Mouse (Mus musculus) gastrocnemius, postnatal 25 days (tissue): ENCODE data around the gene Hpse2. TPM values are rescaled to one million over a fixed set of nuclear protein-coding genes. Genes with fewer than 3 reads are reported as not detected.

Experiments used
- DNase-seq: peaks from one replicate; pipeline ENCODE4 v3.0.0; 2022
- total RNA-seq, 2 experiments: library from RNA; stranded (reverse); gene quantifications; 1 replicate in 1 of 2; 2 replicates in 1 of 2; pipeline ENCODE4 v1.2.3; 2021

Hpse2 gene
- total RNA-seq, 2 experiments from 2014 or later = 0.80 TPM; not detected in 1

DNA sequence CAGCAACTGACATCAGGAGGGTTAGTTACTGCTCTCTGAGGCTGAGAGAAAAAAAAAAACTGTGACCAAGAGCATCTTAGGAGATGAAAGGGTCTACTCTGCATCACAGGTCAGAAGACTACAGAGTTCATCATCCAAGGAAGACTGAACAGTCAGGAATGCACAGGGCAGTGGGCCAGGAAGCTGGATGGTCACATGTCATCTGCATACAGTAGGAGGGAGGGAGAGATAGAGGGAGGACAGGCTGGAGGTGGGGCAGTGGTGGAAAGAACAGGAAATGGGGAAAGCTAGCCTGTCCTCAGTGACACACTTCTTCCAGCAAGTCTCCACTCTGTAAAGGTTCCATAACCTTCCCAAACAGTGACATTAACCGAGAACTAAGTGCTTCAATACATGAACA, 423.0 kb downstream of the Hpse2 start:
- DNase-seq = no peak

DNA sequence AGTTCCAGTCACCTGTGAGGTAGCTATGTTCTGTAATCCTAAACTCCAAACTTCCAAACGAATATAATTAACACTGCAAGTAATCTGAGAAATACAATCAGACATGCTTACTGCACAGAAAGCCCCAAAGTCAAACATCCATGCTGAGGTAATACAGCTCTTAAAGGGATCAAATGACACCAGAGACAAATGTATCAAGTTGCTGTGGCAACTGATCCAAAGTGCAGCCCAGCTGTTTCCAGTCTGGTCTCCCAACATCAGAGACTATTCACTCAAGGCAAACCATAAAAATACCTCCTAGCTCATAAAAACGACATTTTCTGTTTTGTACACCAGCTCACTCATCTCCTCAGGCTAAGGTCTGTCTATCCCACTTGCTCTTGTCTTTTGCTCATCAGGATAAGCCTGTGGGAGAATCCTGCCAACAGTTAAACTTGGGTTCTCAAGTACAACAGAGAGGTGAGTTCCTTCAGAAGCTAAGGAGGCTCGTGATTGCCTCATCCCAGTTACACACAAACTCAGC, 440.0 kb downstream of the Hpse2 start:
- no peak for DNase-seq

DNA sequence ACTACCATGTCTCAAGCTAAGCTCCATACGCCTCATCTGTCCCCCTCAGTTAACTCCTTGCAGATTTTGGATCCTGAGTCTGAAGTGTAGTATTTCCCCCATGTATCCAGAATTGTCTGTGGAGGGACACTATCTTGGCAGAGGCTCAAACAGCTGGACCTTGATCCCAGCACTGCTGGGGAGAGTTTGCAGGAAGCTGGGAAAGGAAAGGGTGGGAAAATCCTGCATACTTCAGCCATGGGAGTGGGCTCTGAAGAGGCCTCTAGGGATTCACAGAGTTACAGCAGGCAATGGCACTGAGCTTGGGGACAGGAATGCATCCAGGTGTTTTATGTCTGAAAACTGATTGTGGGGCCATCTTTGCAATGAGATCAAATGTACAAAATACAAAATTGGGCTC, 450.6 kb downstream of the Hpse2 start:
- DNase-seq = no peak

DNA sequence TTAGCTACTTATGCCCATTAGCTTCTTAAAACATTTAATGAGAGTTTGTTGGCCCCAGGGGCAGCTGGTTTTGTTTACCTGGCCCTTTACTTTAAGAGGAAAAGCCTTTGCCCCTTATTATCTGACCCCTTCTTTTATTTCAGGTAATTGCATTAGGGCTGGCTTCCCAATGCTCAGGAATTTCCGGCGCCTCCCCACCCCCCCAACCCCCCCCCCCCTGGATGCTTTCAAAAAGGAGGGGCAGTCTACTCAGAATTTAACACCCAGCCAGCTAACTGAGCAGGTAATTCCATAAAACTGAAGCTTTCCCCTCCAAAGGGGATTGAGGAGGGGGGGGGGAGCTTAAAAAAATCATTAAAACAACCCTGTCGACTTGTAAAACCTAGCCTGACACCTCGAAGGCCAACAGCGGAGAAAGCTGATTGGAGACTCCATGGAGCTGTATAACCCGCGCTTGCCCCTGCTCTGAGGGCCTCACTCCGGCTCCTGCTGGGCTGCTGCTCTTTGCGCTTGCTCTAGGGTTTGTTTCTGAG, 451.4 kb downstream of the Hpse2 start:
- DNase-seq = no peak

DNA sequence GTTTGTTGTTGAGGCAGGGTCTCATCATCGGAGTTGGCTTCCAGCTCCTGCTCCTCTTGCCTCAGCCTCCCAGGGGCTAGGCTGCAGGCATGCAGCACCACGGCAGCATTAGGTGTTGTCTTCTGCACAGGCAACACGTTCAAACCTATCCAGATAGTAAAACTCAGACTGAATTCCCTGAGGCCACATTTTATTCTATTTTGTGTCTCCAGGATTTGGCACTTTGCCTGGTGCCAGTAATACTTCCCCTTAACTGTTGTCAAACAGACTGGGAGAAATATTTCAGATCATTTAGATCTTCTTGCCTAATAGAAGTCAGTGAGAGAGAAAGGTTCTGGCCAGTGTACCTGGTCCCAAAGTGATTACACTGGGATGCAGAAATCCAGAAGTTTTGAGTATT, 458.5 kb downstream of the Hpse2 start:
- DNase-seq = no peak

DNA sequence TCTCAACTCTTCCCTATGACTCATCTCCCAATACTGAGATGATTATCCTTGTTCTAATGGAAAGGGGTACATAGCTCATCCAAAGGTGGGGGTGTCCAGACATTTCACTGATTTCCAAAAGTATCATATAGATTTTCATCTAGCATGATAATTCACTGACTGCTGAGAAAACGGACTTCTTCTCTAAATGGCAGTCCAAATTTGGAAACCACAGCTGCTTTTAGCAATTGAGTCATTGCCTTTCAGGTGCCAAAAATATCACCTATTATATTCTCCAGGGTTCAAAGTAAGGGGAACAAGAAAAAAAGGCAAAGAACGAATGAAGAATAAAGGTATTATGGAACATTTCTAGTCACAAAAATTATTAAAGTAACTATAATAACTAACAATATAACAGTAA, 459.9 kb downstream of the Hpse2 start:
- DNase-seq = no peak

DNA sequence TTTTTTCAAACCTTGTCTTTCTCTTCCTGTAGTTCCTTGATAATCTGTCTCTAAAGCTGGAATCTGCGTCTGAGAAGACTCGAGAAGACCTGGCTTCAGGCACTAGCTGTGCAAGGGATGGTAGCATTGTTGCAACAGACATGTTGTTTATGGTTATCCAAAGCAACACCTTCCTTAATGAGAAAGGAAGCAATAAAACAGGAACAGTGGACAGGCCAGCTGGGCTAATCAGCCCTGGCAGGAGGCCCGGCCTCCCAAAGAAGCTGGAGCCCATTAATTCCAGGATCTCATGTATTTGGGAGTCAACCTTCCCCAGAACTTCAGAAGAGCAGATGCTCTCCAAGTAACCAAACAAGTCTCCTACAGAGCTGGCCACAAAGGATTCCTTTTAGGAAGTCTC, 465.5 kb downstream of the Hpse2 start:
- no peak for DNase-seq

DNA sequence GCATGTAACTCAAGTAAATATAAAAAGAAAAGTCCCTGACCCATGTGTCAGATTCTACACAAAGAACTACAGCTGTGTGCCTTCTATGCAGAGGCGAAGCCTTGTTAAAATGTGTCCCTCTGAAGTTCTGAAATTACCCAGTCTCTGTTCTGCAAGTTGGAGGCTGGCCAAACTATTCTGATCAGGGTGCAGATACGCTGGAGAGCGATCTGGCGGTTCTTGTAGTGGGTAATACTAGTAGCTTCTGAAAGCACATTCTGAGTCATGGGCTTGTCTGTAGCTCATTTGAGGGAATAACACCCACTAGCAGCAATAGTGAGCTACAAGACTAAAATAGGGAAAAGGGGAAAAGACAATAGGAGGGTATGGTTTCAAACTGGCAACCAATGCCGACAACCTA, 474.5 kb downstream of the Hpse2 start:
- DNase-seq = no peak

DNA sequence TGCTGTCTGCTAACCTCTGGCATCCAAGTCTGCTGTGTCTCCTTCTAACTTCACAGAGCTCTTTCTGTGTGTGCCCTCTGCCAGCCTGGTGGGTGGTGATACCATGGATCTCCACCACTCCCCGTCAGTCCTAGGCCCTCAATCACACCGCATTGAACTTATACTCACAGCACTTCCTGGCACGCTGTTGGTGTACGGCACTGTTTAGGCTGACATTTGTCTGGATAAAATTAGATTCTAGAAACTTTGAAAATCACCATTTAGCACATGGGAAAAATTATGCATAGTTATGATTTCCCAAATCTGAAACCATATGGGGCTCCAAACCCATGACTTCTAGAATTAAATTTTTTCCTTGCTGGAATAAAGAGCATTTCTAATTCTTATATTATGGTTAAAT, 478.4 kb downstream of the Hpse2 start:
- no peak for DNase-seq

DNA sequence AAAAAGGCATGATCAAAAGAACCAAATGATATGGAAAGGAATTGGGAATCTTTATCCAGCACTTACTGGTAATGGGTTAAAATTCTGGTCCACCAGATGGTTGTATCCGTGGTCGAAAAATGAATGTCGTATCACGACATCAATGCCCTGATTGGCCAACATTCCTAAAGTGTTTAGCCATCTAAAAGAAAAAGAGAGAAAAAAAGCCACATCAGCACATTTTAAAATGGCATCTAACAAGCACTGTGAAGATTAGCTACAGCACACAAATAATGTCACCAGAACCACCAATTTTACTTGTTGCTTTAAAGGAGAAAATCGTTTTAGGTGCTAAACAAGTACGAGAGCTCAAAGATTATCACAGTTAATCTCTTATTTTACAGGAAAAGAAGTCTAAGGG, 479.6 kb downstream of the Hpse2 start:
- no peak for DNase-seq

DNA sequence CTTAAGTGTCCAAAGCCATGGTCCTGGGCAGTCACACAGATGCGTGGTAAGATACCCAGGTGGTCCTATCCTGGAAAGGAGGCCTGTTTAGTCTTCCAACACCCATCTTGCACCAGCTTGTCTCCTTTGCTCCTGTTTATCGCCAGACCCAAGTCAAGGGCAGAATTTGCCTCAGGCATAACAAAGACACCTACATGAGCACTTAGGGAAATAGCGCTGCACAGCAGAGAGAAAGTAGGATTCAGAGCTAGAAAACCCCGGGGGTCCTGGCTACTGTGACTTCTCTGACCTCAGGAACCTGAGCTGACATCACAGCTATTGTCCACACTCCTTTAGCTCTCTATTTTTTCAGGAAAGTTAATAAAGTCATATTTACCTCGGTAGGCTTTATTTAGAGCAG, 481.8 kb downstream of the Hpse2 start:
- no peak for DNase-seq

DNA sequence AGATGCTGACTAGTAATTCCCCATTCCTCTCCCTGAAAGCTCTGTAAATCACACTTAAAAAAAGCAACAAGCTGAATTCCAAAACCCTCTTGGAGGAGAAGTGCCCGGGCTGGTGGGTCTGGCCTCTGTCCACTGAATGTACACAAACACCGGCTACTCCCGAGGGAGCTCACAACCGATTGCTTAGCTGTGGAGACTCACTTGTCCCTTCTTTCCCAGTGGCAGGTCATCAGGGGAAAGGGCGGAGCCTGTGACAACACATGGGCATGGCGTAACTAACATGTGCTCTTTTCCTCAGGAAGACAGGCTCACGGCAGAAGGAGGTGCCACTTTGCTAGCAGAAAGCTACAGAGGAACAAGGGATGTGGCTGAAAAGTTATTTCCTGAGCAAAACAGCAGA, 483.4 kb downstream of the Hpse2 start:
- no peak for DNase-seq

DNA sequence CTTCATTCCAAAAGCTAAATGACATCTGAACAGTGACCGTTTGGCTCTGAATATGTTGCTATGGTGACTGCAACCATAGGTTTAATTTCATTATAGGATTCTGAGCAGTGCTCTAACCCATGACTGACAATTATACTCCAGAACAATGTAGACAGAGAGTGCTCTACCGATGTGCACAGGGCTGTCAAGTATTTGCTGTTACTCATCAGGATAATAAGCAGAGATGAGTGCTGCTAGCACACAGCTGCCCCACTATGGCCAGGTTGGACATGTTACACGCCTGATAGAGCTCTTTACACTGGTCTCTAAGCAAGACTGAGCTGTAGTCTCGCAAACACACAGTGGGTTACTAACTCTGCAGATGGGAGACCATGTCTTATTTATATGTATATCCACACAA, 483.9 kb downstream of the Hpse2 start:
- DNase-seq = no peak

DNA sequence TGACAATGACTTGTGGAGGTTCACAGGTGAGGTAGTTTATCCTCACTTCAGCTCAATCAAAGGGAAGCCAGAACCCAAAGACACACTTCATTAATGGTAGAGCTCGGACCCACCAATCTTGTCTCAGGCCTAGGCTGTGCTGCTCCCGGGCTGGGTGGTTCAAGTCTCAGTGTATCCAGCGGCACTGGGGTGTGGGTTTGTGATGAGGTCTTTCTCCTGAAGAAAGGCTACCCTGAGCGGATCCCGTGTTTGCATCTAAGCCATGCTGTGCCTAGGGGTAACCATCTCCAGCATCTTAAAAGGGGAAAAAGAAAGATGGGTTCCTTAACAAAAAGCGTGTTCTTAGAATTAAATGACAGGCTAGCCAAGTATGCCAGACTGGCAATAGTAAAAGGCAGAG, 484.3 kb downstream of the Hpse2 start:
- DNase-seq = no peak

DNA sequence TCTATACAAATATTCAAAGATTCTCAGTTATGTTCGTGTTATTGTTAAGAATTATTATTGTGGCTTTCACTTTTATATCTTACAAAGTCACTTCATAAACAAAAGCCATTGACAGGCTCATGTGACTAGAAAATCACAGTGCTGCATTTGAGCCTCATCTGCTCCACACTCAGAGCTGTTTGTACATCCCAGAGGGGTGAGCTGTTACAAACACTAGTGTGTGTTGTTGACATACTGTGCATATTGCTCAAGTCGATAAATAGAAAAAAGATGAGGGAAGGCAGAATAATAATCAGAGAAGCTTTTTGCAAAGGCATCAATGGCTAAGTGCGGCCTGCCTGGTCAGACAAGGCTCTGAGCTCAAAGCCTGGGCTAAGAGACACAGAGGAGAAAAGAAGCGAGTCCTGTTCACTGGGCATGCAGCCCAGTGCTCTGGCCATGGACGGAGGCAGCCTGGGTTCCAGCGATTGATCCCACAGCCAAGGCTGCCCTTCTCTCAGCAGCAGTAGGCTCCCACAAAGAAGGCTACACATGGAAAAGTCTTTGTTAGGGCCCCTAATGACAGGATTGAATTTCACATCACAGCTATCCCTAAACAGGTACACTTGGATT, 485.6 kb downstream of the Hpse2 start:
- no peak for DNase-seq

DNA sequence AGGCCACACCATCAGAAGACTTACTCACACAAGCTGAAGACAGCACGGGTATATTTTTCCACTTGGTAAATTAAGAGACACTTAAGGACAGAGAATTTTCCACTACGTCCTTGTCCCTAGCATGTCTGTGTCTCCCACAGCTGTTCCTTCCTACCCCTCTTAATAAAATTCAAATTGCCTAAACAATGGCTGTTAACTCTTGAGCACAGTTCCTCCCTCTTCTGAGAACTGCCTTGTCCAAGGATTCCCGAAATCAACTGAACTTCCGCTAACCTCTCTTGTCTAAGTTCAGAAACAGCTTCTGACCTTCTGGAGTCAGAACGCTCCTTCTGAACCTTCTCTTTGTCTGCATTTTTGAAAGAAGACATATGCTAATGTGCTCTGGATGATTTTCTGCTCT, 496.6 kb downstream of the Hpse2 start:
- DNase-seq = no peak

DNA sequence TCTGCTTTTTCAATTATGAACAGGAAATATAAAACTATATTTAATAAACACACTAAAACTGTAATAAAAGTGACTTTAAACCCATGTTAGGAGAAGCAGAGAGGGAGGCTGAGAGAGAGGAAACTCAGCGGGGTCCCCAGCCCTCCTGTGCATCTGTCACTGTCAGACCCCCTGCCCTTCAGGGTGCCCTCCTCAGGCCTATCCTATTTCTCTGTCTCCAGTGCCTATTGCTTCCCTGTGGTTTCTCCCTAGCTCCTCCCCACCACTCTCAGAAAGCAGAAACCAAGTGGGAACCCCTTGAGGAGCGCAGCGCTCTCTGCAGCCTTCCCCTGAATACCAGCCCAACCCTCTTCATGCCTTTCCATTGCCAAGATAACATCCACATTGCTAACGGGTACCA, 510.5 kb downstream of the Hpse2 start:
- DNase-seq = no peak

DNA sequence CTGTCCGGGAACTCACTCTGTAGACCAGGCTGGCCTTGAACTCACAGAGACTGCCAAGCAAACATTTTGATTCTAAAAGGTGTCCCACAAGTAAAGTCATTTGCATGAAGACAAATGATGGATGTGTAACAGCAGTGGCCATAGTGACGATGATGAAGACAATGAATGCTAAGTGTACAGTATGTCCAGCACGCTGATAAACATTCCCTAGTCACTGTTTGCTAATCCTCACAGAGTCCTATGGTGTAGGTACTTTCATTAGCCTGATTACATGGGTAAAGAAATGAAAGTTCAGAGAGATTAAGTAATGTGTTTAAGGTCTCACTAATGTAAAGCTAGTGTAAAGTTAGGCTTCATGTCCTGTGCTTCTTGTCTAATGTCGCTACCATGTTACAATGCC, 511.6 kb downstream of the Hpse2 start:
- no peak for DNase-seq

DNA sequence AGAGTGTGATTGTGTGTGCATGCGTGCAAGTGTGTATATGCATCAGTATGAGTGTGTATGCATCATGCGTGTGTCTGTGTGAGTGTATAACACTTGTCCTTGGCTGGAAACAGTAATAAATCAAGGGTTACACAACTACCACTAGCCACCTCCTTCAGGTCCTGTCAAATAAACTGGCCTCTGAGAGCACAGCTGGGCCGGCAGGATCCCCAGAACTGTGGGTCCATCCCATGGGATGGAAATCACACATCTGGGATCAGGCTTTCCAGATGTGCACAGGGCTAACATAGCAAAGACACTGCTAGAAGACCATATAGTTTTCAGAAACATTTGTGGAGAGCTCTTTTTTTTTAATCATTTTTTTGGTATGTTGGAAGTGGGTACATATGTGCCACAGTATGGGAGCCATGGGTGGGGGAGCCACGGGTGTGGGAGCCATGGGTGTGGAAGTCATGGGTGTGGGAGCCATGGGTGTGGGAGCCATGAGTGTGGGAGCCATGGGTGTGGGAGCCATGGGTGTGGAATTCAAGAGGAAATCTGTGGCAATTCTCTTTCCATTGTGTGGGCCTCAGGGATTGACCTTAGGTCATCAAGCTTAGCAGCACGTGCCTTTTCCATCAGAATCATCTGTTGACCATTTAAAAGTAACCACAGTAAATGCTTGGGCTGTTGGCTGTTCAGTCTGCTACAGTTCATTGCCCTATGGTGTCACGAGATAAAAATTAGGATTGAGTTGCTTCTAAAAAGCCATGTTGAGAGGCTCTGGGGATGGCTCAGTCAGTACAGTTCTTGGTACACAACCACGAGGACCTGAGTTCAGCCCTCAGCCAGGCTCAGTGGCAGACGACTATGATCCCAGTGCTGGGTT, 518.3 kb downstream of the Hpse2 start:
- DNase-seq = no peak

DNA sequence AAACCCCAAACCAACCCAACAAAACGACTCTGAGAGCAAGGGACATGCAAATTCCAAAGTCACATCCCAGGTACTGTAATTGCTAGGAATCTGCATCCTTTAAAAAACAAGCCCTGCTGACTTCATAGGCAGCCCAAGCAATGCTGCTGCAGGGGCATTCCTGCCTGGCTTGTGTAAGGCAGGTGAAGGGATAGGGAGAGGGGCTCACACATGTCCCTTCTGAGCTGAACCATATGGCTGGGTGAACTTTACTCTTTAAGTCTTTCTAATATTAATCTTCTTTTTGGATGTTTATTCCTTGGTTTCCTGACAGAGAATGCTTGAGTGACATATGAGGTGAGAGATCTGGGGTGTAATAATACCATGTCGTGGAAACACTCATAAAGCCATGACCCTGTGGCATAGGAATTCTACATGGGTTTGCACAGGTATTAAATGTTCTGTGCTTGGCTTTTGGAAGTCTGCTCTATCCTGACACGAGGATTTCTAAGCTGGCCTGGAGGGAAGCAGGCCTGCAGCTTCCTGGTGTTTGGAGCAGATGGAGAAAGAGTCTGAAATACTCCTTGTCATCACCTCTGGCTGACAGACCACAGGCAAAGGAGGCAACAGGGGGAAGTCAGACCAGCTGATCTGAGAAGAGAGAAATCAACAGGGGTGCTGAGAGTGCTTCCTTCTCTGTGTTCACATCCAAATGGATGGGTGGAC, 519.0 kb downstream of the Hpse2 start:
- DNase-seq = no peak

DNA sequence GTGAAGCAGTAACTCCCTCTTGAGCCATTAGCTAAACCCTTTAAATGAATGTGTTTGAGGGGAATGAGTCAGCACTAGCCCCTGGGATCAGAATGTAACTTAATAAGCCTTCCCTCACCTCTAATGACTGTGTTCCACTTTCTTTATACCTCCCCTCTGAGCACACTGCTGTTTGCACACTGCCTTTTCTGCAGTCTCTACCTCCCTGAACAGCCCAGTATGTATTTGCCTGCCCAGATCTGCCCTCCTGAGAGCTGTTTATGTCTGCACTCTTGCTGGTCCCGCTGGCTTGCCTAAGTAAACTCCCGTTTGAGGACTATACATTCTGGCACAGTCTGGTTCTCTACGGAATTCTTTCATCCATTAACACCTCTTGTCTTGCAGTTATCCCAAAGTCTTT, 525.1 kb downstream of the Hpse2 start:
- DNase-seq = no peak

DNA sequence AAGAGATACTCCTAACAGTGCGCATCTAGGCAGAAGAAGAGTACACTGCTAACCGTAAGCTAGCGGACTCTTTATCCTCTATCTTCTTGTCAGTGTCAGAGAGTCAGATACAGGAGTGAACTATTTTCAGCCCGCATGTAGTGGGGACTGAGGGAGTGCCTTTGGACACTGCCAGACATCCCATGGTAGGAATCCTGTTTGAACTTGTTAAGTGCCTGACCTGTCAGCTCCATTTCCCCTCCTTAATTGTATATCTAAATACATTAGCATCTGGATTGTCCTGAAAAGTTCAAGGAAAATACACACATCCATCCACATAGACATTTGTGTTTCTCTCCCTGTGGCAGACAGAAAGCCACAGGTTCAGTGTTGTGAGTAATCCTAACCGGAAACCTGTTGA, 531.1 kb downstream of the Hpse2 start:
- DNase-seq = no peak

DNA sequence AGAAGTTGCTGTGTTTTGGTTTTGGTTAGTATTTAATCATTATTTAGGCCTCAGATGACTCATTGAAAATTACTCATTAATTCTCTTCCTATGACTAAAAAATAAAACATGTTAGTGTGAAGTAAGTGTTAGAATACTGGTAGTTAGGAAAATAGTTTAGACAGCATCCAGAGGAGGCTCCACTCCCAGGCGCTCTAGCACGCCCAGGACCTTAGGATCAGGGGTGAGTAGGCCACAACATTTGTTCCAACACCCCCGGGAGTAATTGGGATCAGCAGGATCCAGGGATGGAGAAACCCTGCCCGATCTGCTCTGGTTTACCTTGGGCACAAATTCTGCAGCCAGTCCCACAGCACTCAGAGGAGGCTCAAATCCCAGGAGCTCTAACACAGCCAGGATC, 532.5 kb downstream of the Hpse2 start:
- DNase-seq = no peak
